Mouse (Mus musculus) forebrain, embryonic 12.5 days (tissue): ENCODE measurements around the gene Lyve1. TPM values are rescaled to one million over a fixed set of nuclear protein-coding genes. Genes with fewer than 3 reads are reported as not detected.
"Not testable (repeated sequence)": the region's sequence is repeated elsewhere in the genome, so short reads cannot be mapped to it uniquely, and the experiment has no call there.

ENCODE experiments used
- ATAC-seq: fragments of 200-750 bp; cut with Nextera tagmentation; 2 replicates; pipeline ENCODE4 v1.8.0; 2017; ENCODE audit warnings: moderate TSS enrichment; ENCODE audit not compliant: low FRiP score
- H3K27ac ChIP-seq: fragments of 300-500 bp; sonication (generic); 2 replicates; pipeline ENCODE4 v1.5.1; 2016; ENCODE audit warnings: mild to moderate bottlenecking
- H3K27me3 ChIP-seq: fragments of 300-500 bp; sonication (generic); 2 replicates; pipeline ENCODE4 v1.6.1; 2016; ENCODE audit warnings: mild to moderate bottlenecking
- H3K36me3 ChIP-seq: fragments of 300-500 bp; sonication (generic); replicated peaks from 2 replicates; pipeline ENCODE4 v1.6.1; 2016; ENCODE audit warnings: mild to moderate bottlenecking
- H3K4me1 ChIP-seq: fragments of 300-500 bp; sonication (generic); 2 replicates; pipeline ENCODE4 v1.6.1; 2016
- H3K4me2 ChIP-seq: fragments of 300-500 bp; sonication (generic); 2 replicates; pipeline ENCODE4 v1.6.1; 2016; ENCODE audit warnings: mild to moderate bottlenecking, moderate library complexity
- H3K4me3 ChIP-seq: fragments of 300-500 bp; sonication (generic); replicated peaks from 2 replicates; pipeline ENCODE4 v1.5.1; 2016; ENCODE audit warnings: mild to moderate bottlenecking
- H3K9ac ChIP-seq: fragments of 300-500 bp; sonication (generic); 2 replicates; pipeline ENCODE4 v1.6.1; 2016; ENCODE audit warnings: mild to moderate bottlenecking
- H3K9me3 ChIP-seq: fragments of 300-500 bp; sonication (generic); 2 replicates; pipeline ENCODE4 v1.6.1; 2016
- WGBS: fragments of 180-500 bp; shearing (Covaris S2); methylation state at CpG from one replicate; pipeline ENCODE4 v1.1.7; 2016; 5-methylcytosine and 5-hydroxymethylcytosine counted together
- polyA plus RNA-seq: library from polyadenylated mRNA; unstranded; fragments of >200 nt; fragmentation: Nextera tagmentation; extraction: Ambion mirVana; gene quantifications from 2 replicates; pipeline ENCODE4 v1.2.1, GENCODE M21; 2016

Gene Lyve1
- polyA plus RNA-seq: 3.0 and 3.3 TPM in 2 replicates

DNA sequence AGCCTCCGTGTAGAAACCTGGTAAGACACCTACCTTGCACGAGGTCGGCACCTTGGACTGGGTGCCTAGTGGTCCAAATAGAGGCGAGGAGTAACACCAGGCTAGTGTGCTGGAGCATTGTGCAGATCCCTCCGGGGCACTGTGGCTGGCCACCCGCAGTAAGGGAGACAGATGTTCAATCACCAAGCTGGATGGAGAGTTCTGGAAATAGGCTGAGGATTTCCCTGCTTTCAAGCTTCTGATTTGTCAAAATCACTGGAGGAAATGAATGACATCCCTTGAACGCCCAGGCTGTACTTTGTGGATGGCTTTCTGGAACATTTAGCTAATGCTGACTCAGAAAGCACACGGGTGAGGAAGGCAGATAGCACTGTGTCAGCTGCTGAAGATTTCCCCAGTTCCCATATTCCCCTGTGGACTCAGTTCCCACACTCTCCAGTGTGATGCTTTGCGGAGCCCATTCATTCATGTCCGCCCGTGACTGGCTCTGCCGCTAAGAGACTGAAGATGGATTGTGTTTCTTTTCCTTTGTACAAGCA lies at the start of gene Lyve1:
Gene Lyve1 (minus strand): TSS at position 489 of the 539 bp plus-strand sequence.
- H3K9me3 ChIP-seq: no peaks in the 10 kb centered on the region
- no peak within 1 kb of the TSS for H3K4me2 ChIP-seq
- no peak for ATAC-seq
- no peak within 1 kb of the TSS for H3K9ac ChIP-seq
- WGBS: 81% methylated on average over 12 of the region's 12 CpGs
- H3K27ac ChIP-seq: no peak within 1 kb of the TSS
- H3K4me3 ChIP-seq: no peak within 1 kb of the TSS
- no peaks in the 10 kb centered on the region for H3K27me3 ChIP-seq
- H3K4me1 ChIP-seq: peaks cover 6% of the 10 kb centered on the region; the same call in 1 of the 2 replicates
- H3K36me3 ChIP-seq: no peaks in the 10 kb centered on the region

DNA sequence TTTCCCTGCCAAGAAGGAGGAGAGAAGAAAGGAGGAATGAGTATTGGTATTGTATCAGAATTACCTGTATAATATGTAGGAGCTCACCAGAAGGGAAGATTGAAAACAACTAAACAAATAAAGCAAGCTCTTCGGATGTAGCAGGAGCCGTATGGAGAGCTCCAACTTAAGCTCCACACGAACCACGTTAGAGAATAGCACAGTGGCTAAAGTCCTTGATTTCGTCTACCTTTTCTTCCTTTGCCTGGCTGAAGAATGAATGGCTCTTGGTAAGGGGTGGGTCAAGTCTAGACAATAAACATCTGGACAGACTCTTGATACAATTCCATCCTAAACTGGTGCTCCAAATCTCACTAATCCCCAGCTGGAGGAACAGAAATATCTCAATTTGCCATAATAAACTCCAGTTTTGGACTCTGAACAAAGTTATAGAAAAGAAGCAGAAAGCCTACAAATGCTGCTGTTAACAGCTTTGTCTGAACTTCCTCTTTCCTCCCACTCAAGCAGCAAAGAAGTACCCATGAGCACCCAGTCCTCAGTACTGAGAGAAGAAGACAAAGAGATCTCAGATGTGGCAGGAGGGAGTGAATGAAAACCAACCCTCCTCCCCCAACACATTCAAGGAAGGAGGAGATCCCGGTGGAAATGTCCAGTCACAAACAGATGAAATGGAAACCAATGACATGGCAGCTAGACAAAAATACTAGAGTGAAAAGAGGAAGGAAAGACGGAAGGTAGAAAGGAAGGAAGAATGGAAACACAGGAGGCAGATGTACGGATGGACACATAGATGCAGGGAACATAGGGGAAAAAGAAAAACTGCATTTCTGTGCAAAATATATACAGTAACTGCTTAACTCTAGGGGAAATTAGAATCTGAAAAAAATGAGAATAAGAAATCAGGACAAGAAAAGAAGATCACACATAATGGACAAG lies 45.4 kb upstream of the Lyve1 start:
- WGBS: 76% methylated on average over 8 of the region's 8 CpGs
- H3K36me3 ChIP-seq: no peaks in the 10 kb centered on the region
- no peak overlapping the region for H3K9ac ChIP-seq
- no peaks in the 10 kb centered on the region for H3K4me1 ChIP-seq
- H3K27me3 ChIP-seq: no peaks in the 10 kb centered on the region
- ATAC-seq: no peak
- H3K4me3 ChIP-seq: no peak overlapping the region
- no peaks in the 10 kb centered on the region for H3K9me3 ChIP-seq
- H3K27ac ChIP-seq: no peak overlapping the region
- no peak overlapping the region for H3K4me2 ChIP-seq

DNA sequence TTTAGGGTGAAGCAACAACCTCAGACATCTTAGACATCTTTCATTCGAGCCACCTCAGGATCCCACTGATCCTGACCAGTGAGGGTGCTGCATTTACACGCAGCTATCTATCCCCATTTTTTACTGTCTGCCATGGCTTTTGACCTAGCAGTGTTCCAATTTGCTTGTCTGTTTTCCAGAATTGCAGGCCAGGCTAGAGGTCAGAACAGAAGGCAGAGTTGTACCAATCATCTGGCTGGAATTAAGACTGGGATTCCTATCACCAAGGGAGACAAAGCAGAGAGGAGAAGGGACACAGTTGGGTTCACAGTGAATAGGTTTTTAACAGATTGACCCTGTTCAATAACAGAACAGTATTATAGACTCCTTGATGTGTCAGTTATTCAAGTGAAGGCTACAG lies 43.5 kb upstream of the Lyve1 start:
- no peak overlapping the region for H3K9ac ChIP-seq
- H3K4me3 ChIP-seq: no peak overlapping the region
- no peaks in the 10 kb centered on the region for H3K9me3 ChIP-seq
- no peak for ATAC-seq
- no peak overlapping the region for H3K4me2 ChIP-seq
- H3K4me1 ChIP-seq: no peaks in the 10 kb centered on the region
- H3K27ac ChIP-seq: no peak overlapping the region
- no peaks in the 10 kb centered on the region for H3K27me3 ChIP-seq
- no peaks in the 10 kb centered on the region for H3K36me3 ChIP-seq
- 86% methylated on average over 2 of the region's 2 CpGs for WGBS

DNA sequence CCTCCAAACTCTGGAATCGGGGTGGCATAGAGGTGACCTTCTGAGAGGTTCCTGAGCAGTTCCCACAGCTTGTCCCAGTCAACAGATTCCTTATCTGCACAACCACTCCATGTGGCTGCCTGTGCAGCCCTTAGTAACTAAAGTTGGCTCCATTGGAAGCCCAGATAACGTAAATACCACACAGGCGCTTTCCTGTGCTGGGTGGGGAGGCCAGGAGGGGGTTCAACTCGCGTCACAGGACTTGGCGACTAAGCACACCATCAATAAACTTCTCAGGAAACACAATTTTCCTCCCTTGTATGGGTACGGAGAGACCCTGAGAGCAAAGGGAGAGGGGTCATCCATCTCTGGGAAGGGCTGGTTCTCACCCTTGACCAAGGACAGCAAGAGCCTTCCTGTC lies 40.2 kb upstream of the Lyve1 start:
- H3K4me2 ChIP-seq: no peak overlapping the region
- H3K27me3 ChIP-seq: no peaks in the 10 kb centered on the region
- no peak overlapping the region for H3K27ac ChIP-seq
- WGBS: 87% methylated on average over 7 of the region's 7 CpGs
- H3K9ac ChIP-seq: no peak overlapping the region
- no peak for ATAC-seq
- no peak overlapping the region for H3K4me3 ChIP-seq
- H3K9me3 ChIP-seq: no peaks in the 10 kb centered on the region
- no peaks in the 10 kb centered on the region for H3K4me1 ChIP-seq
- no peaks in the 10 kb centered on the region for H3K36me3 ChIP-seq

DNA sequence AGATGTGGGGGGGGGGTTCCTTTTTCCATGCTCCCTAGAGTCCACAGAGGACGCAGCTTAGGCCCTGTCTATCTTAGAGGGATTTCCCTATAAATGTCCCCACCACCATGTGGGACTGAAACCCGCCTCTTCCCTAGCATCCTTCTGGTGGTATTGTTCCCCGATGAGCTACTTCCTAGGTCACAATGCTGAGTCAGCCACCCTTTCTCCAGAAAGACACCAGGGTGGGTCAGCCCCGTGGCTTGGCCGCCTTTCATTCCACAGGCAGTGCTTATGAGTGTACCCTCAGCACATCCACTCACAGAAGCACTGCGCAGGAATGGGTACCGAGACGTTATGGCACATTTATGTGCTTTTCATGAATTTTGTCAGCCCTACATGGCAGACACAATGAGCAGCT lies 34.2 kb upstream of the Lyve1 start:
- no peak overlapping the region for H3K9ac ChIP-seq
- no peak overlapping the region for H3K4me2 ChIP-seq
- no peak overlapping the region for H3K4me3 ChIP-seq
- 83% methylated on average over 8 of the region's 8 CpGs for WGBS
- no peaks in the 10 kb centered on the region for H3K9me3 ChIP-seq
- no peaks in the 10 kb centered on the region for H3K36me3 ChIP-seq
- no peak overlapping the region for H3K27ac ChIP-seq
- no peak for ATAC-seq
- H3K27me3 ChIP-seq: no peaks in the 10 kb centered on the region
- no peaks in the 10 kb centered on the region for H3K4me1 ChIP-seq

DNA sequence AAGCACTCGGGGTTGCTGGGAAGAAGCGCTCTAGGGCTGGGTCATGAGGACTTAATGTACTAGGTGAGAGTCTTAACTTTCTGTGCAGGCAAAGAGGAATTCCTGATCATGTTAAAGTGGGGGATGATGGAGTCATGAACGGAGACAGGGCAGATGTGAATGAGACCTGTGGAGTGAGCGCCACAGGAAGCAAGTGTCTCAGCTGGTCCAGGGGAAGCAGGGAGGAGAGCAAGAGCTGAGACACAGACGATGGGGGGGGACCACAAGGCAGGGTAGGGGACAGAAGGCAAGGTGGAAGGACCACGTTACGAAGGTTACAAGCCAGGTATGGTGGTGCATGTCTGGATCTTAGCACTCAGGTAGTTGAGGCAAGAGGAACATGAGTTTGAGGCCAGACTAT lies 33.4 kb upstream of the Lyve1 start:
- Histone ChIP-seq H3K36me3 (no peaks in the 10 kb centered on the region), H3K27ac (no peak overlapping the region), H3K9me3 (no peaks in the 10 kb centered on the region), H3K4me3 (no peak overlapping the region), H3K4me1 (no peaks in the 10 kb centered on the region), H3K4me2 (no peak overlapping the region), H3K9ac (no peak overlapping the region), H3K27me3 (no peaks in the 10 kb centered on the region)
- WGBS: 90% methylated on average over 7 of the region's 7 CpGs
- no peak for ATAC-seq

DNA sequence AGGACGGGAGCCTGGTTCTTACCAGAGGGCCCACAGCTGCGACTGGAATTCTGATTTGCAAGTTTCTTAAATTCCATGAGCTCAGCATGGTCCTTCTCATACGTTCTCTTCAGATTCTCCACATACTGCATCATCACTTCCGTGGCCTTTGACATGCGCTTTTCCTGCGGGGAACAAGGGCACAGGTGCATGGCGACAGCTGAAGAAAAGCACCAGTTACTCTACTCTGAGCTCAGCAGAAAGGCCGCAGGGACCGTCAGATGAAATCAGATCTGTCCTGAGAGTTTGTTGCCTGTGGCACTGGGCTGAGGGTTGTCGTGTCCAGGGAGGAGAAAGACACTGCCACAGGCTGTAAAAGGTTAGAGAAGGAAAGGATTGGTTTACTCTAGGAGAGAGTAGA lies 32.7 kb upstream of the Lyve1 start:
- not testable (repeated sequence) for ATAC-seq, H3K36me3 ChIP-seq, H3K27me3 ChIP-seq, H3K4me2 ChIP-seq, H3K4me3 ChIP-seq, H3K27ac ChIP-seq, H3K9me3 ChIP-seq, H3K4me1 ChIP-seq, H3K9ac ChIP-seq
- 81% methylated on average over 10 of the region's 10 CpGs for WGBS

DNA sequence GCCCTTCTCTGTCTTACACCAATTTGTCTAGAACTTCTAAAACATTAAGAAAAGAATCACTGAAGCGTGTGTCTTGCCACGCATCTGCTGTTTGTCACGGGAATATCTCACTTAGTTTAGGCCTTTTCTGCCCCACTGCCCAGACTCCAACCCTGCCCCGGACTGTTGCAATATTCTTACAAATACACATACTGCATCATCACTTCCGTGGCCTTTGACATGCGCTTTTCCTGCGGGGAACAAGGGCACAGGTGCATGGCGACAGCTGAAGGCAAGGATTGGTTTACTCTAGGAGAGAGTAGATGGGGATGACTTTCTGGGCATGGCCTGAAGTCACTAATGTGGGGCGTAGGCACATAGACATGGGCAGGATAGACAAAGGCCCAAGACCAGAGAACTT lies 31.6 kb upstream of the Lyve1 start:
- Histone ChIP-seq H3K27me3 (no peaks in the 10 kb centered on the region), H3K4me3 (no peak overlapping the region), H3K27ac (no peak overlapping the region), H3K9ac (no peak overlapping the region), H3K4me1 (no peaks in the 10 kb centered on the region), H3K36me3 (no peaks in the 10 kb centered on the region), H3K4me2 (no peak overlapping the region), H3K9me3 (no peaks in the 10 kb centered on the region)
- WGBS: 91% methylated on average over 9 of the region's 9 CpGs
- no peak for ATAC-seq

DNA sequence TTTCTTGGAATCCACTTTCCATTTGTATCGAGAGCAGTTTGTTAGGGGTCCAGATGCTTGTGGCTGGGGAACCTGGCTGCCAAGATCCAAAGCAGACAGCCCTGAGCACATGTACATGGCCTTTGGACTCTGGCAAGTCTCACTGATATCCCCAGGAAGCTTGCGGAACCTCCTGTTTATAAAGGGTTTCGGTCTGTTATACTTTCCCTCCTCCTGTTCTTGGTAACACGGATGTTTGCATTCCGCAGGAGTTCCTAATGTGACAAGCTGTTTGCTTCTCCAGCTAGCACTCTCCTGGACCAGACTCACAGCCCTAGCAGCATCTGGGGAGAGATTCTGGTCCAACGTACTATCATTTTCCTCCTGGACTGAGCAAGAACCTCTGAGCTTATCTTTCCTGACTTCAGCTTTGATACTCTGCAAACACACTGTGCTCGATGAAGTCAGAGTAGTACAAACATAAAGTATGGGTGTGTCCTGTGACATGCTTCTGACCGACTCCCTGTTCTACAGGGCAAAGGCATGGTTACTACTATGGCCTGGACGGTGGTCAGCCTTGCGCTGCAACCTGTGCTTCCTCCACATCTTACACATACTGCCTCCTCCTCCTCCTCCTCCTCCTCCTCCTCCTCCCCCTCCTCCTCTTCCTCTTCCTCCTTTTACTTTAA lies 31.0 kb upstream of the Lyve1 start:
- H3K4me2 ChIP-seq: no peak overlapping the region
- no peaks in the 10 kb centered on the region for H3K4me1 ChIP-seq
- H3K4me3 ChIP-seq: no peak overlapping the region
- no peaks in the 10 kb centered on the region for H3K36me3 ChIP-seq
- no peak overlapping the region for H3K9ac ChIP-seq
- H3K27me3 ChIP-seq: no peaks in the 10 kb centered on the region
- H3K9me3 ChIP-seq: no peaks in the 10 kb centered on the region
- ATAC-seq: no peak
- 88% methylated on average over 10 of the region's 10 CpGs for whole genome bisulfite sequencing
- H3K27ac ChIP-seq: no peak overlapping the region

DNA sequence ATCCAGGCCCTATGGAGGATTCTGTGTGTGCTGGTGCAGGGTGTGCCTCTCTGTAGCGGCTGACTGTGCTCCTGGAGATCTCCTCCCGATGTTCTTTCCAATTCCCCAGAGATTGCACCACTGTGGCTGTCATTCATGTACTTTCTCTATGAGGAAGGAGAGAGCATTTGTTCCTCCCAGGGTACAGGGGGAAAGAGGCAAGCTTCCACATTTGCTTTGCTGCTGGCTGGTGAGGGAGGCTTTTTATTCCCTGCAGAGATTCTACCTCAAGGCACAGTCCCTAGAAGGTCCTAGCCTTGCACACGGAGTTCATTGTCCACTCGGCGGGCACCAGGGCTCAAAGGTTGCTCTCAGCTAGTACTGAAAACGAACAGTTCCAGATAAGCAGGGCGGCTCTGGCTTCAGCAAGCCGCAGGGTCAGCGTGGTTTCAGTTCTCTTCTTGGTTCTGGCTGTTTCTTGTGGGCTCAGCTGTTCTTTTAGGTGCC lies 28.5 kb upstream of the Lyve1 start:
- Histone ChIP-seq H3K4me2 (no peak overlapping the region), H3K27ac (no peak overlapping the region), H3K4me1 (no peaks in the 10 kb centered on the region), H3K9ac (no peak overlapping the region), H3K36me3 (no peaks in the 10 kb centered on the region), H3K27me3 (no peaks in the 10 kb centered on the region), H3K9me3 (no peaks in the 10 kb centered on the region), H3K4me3 (no peak overlapping the region)
- no peak for ATAC-seq
- 85% methylated on average over 9 of the region's 9 CpGs for WGBS

DNA sequence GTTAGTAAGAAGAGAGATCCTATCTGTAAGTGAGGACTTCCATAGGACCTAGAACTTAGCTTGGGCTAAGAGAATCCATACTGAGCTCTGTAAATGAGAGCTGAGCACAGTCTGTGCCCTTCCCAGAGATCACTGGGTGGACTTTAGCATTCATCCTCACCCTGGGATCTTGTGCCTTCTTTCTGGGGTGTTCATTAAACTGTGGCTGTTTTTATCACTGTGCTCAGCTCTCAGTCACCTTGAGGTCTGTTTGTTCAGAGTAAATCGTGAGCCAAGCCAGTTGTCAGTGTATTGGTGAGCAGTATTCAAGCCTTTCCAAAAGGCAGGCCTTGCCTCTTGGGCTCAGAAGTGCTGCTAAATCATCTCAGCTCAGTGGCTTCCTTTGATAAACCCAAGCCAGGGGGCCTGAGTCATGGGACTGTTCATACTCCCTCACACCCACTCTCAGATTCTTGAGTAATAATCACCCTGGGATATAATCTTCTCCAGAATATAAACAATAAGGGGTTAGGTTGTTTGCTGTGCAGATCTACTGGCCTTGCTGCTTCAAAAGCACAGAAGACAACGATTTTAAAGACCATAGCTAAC lies 18.8 kb upstream of the Lyve1 start:
- 70% methylated on average over 2 of the region's 2 CpGs for WGBS
- H3K27me3 ChIP-seq: no peaks in the 10 kb centered on the region
- H3K4me3 ChIP-seq: no peak overlapping the region
- no peaks in the 10 kb centered on the region for H3K36me3 ChIP-seq
- no peak overlapping the region for H3K4me2 ChIP-seq
- ATAC-seq: no peak
- H3K27ac ChIP-seq: no peak overlapping the region
- H3K9me3 ChIP-seq: no peaks in the 10 kb centered on the region
- H3K4me1 ChIP-seq: no peaks in the 10 kb centered on the region
- no peak overlapping the region for H3K9ac ChIP-seq

DNA sequence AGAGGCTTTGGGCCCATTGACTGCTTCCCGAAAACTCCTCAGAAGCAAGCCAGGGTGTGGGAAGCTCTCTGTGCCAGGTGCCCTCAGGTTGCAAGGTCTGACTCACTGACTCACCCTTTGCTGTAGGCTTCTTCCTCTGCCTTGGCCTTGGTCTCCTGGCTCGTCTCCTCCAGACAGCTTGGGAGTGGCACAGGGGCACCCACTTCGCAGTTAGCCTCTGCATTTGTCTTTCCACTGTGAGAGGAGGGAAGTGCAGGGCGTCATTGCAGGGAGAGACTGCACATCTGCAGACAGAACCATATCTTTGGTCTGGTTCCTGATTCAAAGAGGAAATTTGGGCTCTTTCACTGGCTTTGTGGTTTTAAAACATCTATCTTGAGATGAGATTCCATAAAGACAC lies 15.0 kb upstream of the Lyve1 start:
- WGBS: 84% methylated on average over 4 of the region's 4 CpGs
- Histone ChIP-seq H3K9me3 (no peaks in the 10 kb centered on the region), H3K27me3 (no peaks in the 10 kb centered on the region), H3K9ac (no peak overlapping the region), H3K36me3 (no peaks in the 10 kb centered on the region), H3K4me3 (no peak overlapping the region), H3K27ac (no peak overlapping the region), H3K4me1 (no peaks in the 10 kb centered on the region), H3K4me2 (no peak overlapping the region)
- ATAC-seq: no peak
